Mouse (Mus musculus) liver, embryonic 12.5 days (tissue): ENCODE results near the gene Dars. TPM values are rescaled to one million over a fixed set of nuclear protein-coding genes. Genes with fewer than 3 reads are reported as not detected.
"Not testable (repeated sequence)": the region's sequence is repeated elsewhere in the genome, so short reads cannot be mapped to it uniquely, and the experiment has no call there.

Experiments
- ATAC-seq: fragments of 200-750 bp; cut with Nextera tagmentation; 2 replicates; pipeline ENCODE4 v1.8.0; 2017; ENCODE audit warnings: moderate number of reproducible peaks, mild to moderate bottlenecking, moderate library complexity
- H3K27ac ChIP-seq: fragments of 300-500 bp; sonication (generic); 2 replicates; pipeline ENCODE4 v1.5.1; 2016; ENCODE audit warnings: mild to moderate bottlenecking
- H3K27me3 ChIP-seq: fragments of 300-500 bp; sonication (generic); replicated peaks from 2 replicates; pipeline ENCODE4 v1.6.1; 2016; ENCODE audit warnings: mild to moderate bottlenecking, moderate library complexity
- H3K36me3 ChIP-seq: fragments of 300-500 bp; sonication (generic); 2 replicates; pipeline ENCODE4 v1.6.1; 2016; ENCODE audit warnings: mild to moderate bottlenecking, moderate library complexity
- H3K4me1 ChIP-seq: fragments of 300-500 bp; sonication (generic); 2 replicates; pipeline ENCODE4 v1.6.1; 2016
- H3K4me2 ChIP-seq: fragments of 300-500 bp; sonication (generic); 2 replicates; pipeline ENCODE4 v1.6.1; 2016; ENCODE audit warnings: mild to moderate bottlenecking, moderate library complexity
- H3K4me3 ChIP-seq: fragments of 300-500 bp; sonication (generic); 2 replicates; pipeline ENCODE4 v1.5.1; 2016; ENCODE audit warnings: mild to moderate bottlenecking, moderate library complexity
- H3K9ac ChIP-seq: fragments of 300-500 bp; sonication (generic); 2 replicates; pipeline ENCODE4 v1.6.1; 2016; ENCODE audit warnings: mild to moderate bottlenecking, moderate library complexity
- H3K9me3 ChIP-seq: fragments of 300-500 bp; sonication (generic); replicated peaks from 2 replicates; pipeline ENCODE4 v1.6.1; 2016; ENCODE audit warnings: mild to moderate bottlenecking, moderate library complexity
- WGBS: fragments of 180-500 bp; shearing (Covaris S2); methylation state at CpG from one replicate; pipeline ENCODE4 v1.1.7; 2016; ENCODE audit not compliant: insufficient replicate concordance; 5-methylcytosine and 5-hydroxymethylcytosine counted together
- polyA plus RNA-seq: library from polyadenylated mRNA; unstranded; fragments of >200 nt; fragmentation: Nextera tagmentation; extraction: Ambion mirVana; gene quantifications from 2 replicates; pipeline ENCODE4 v1.2.1, GENCODE M21; 2016

Gene Dars
- polyA plus RNA-seq, 1 experiment from 2014 or later, result 166 TPM

DNA sequence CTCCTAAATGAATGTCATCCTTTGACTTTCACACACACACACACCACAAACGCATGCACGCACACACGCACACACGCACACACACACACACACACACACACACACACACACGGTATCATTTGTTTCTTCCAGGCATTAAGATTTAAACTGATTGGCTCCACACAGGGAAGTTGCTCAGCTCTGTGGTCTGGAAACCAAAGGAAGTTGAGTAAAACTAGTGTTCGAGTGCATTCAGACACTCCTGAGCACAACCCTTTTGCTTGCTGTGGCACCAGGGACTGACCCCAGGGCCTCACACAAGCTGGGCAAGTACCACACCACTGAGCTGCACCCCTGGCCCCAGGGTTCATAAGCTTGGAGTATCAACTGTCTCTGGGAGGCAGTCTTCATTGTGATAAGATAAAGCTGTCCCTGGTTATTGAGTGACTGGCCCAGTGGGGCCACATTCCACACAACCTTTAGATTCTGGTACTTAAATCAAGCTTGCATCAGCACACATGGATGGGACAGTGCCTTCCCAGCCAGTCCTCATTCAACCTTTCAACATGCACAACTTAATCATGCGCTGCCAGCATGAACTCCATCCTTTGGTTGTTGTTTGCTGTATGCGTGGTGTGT, 94.0 kb downstream of the Dars start:
- Histone ChIP-seq H3K9me3 (no peaks in the 10 kb centered on the region), H3K27ac (0 out of 2 replicates have a peak overlapping the region, but pooled peaks have one; percentile 15), H3K36me3 (peaks cover 34% of the 10 kb centered on the region), H3K9ac (no peak overlapping the region), H3K4me1 (peaks cover 29% of the 10 kb centered on the region), H3K27me3 (no peaks in the 10 kb centered on the region), H3K4me2 (no peak overlapping the region), H3K4me3 (no peak overlapping the region)
- ATAC-seq, result peak; percentile 58
- 57% methylated on average over 8 of the region's 8 CpGs for WGBS

DNA sequence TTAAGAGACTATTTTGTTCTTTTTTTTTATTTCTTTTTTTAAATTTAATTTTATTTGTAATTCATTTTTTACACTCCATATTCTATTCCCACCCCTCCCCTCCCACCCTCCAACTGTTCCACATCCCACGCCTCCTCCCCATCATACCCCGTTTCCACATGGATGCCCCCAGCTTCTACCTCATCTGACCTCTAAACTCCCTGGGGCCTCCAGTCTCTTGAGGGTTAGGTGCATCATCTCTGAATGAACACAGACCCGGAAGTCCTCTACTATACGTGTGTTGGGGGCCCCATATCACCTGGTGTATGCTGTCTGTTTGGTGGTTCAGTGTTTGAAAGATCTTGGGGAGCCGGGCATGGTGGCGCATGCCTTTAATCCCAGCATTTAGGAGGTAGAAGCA, 97.9 kb downstream of the Dars start:
- not testable (repeated sequence) for H3K27ac ChIP-seq, H3K4me3 ChIP-seq, H3K9me3 ChIP-seq, H3K27me3 ChIP-seq, H3K4me2 ChIP-seq, H3K36me3 ChIP-seq, H3K9ac ChIP-seq, ATAC-seq
- H3K4me1 ChIP-seq, result peaks cover 18% of the 10 kb centered on the region
- 84% methylated on average over 6 of the region's 6 CpGs for WGBS

DNA sequence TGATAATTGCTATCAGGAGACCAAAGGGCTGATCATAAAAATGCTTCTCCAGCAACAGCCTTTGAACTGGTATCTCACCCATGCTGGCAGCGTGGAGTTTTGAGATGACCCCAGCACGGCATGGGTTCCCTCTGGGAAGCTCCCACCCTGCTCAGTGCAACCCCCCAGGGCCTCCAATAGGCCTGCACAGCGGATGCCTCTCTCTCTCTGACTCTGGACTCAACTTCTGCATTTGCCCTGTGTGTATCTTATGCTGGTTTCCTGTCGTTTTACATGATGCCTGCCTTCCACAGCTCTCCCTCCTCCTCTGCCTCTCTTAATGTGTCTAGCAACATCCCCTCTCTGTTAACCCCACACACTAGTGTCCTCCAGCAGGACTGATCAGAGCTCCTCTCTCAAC, 102.5 kb downstream of the Dars start:
- Histone ChIP-seq H3K9me3 (no peaks in the 10 kb centered on the region), H3K4me1 (no peaks in the 10 kb centered on the region), H3K36me3 (no peaks in the 10 kb centered on the region), H3K27me3 (no peaks in the 10 kb centered on the region), H3K27ac (no peak overlapping the region), H3K4me3 (no peak overlapping the region), H3K9ac (no peak overlapping the region), H3K4me2 (no peak overlapping the region)
- no peak; the same call in 1 of the 2 replicates for ATAC-seq
- 14% methylated on average over 4 of the region's 4 CpGs for WGBS

Other genes starting within 250 kb of the Dars start
- gene Ubxn4, start 173.4 kb downstream of the Dars start, polyA plus RNA-seq, result 43.1 and 43.5 TPM in 2 replicates
- gene Lct, start 89.0 kb downstream of the Dars start, polyA plus RNA-seq, result 0.05 TPM in 1 of 2 replicates, not detected in the other
- 343 and 345 TPM in 2 replicates for gene Mcm6, start 57.7 kb downstream of the Dars start, polyA plus RNA-seq
- gene Cxcr4, start 174.9 kb upstream of the Dars start, polyA plus RNA-seq, result 0.88 and 0.93 TPM in 2 replicates